Mouse (Mus musculus) layer of hippocampus, adult 9-10 months (tissue): Measurements from ENCODE around the gene Cd33.

Experiments
- DNase-seq: peaks from one replicate; pipeline ENCODE4 v3.0.0; 2022; ENCODE audit warnings: low spot score

The Cd33 gene

DNA sequence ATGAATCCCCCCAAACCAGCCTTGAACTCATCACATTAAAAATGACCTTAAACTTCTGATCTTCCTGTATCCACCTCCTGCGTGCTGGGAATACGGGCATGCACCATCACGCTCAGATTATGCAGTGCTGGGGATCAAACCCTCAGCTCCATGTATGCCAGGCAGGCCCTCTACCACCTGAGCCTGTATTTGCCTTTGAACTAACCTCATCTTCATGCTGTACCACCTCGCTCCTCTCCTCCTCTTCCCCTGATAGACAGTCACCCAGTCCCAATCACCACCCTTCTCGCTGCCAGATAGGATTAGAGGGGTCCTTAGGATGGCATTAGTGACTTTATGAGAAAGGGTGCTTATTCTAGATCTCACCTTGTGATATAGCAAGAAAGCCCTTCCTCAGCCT lies 29.2 kb downstream of the Cd33 start:
- DNase-seq = no peak

DNA sequence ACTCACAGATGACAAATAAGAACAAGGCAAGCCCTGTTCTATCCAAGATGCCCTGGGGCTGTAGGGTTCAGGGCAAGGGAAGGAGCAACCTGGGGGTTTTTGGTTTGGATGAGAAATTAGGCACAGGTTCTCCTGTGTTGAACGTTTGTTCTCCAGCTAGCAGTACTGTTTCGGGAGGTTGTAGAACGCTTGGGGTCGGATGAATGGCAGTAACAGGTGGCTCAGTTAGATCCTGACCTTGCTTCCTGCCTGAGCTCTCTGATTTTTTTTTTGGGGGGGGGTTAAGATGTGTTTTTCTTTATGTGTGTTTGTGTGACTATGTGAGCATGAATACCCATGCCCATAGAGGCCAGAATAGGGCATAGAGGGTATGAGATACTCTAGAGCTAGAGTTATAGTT lies 31.7 kb downstream of the Cd33 start:
- no peak for DNase-seq

DNA sequence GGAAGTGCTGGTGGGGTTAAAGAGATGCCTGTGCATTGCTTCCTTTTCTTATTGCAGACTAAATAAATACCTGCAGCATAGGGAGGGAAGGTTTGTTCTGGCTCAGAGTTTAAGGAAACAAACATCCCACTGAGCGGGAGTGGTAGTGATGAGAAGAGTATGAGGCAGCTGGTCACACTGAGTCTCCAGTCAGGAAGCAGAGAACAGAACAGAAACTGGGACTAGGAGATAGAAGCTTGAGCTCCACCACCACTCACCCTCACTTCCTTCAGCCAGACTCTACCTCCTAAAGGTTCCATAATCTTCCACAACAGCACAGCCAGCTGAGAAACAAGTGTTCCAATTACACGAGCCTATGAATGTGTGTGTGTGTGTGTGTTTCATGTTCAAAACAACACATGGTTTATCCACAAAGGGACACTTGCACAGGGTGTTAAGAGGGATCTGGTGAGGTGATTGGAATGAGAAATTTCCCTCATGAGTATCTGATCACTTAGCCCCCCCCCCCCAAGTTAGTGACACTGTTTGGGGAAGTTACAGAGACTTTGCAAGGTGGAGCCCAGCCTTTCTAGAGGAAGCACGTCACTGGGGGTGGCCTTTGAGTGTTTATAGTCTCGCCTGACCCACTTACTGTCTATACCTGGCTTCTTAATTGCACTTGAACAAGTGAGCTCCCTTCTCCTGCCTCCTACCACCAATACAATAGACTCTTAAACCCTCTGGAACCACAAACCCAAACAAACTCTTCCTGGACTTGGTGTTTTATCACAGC lies 32.3 kb downstream of the Cd33 start:
- no peak for DNase-seq

DNA sequence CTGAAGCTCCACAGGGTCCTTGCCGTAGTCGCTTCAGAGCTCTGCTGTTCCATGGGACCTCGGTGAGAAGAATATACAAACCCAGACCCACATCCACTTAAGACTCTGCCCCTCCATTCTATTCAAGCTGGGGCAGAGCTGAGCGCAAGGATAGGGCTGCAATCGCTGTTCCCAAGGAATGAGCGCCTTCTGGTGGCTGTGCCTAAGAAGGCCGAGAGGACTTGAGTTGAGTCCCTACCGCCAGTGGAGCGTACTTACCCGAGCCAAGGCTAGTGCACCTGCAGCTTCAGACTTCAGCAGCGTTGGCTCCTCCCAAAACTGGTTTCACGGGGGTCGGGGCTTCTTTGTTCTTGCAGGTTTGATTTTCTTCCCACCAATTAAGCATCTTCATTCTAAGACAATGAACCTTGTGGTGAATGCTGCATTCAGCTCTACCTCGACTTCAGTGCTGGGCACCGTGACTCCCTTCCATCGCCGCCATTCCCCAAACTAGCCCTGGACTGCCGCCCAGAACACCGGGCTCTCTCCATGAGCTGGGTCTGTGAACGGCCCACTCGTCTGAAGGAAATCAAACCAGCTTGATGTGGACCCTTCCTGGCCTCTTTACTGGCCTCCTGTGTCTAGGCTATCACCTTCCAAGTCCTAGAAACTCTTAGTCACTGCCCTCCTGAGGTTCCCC lies 48.7 kb downstream of the Cd33 start:
- DNase-seq = no peak

DNA sequence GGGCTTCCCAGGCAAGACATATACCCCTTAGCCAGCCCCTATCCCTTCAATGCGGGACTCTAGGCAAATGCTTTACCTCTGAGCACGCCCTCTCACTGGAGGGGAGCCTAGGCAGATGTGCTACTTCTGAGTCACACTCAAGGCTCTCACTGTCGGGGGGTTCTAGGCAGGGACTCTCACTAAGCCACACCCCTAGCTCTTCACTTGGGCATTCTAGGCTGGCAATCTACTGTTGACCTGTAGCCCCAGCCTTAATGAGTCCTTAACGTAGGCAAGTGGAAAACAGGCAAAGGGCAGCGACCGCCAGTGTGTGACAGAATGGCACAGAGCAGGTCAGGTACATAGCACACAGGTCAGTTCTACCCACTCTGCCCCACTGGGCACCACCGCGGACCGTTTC lies 53.4 kb downstream of the Cd33 start:
- no peak for DNase-seq

DNA sequence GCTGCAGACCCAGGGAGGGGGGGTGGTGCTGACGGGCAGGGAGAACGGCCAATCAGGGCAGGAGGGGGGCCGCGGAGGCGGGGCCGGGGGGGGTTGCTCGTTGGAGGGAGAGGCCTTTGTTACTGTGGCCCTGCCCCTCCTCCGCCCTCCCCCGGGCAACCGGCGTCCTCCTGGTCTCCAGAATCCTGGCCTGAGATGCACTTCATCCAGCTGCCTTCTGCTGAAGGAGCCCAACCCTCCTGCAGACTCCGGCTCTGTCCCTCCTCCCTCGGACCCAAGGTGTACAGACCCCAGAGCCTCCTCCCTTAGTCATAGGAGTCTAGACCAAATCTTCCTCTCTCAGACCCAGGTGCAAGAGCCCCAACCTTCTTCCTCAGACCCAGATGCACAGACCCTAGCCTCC lies 54.0 kb downstream of the Cd33 start:
- DNase-seq = no peak

DNA sequence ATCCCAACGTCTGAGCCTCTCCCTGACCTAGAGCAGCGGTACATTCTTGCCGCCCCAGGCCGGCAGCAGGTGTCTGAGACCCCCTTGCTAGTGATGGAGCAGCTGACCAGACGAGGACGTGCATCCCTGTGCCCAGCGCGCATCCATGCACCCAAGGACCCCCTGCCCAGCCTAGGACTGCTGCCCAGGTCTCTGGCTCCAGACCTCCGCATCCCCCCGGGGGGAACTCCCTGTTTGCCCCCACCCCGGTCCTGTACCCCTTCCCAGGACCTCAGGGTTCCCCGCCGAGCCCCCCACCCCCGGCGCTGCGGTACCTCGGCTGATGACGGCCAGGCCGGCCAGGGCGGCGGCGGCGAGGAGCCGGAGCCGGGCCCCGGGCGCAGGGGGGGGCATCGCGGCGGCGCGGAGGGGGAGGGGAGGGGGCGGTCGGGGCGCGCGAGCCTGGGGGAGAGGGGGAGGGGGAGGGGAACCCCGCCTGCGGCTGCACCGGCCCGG lies 54.5 kb downstream of the Cd33 start, which contains the start of gene Iglon5:
Gene Iglon5 (minus strand): TSS at position 445 of the 495 bp plus-strand sequence.
- no peak for DNase-seq

DNA sequence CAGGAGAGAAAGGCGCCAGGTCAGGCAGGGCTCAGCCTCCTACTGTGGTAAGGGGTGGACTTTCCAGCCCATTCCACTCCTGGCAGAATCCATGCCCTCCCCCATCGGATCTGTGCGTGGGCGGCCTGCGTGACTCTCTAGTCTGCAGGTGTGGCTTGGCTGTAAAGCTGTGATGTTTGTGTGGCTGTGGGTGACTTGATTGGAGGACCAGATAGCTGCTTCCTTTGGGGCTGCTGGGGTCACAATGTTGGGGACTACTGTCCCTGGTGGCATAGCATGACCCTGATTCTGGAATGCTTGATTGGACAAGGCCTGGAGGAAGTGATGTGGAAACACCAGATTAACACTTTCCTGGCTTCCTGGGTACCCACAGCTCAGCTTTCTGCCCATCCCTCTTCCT lies 55.6 kb downstream of the Cd33 start:
- DNase-seq = no peak

DNA sequence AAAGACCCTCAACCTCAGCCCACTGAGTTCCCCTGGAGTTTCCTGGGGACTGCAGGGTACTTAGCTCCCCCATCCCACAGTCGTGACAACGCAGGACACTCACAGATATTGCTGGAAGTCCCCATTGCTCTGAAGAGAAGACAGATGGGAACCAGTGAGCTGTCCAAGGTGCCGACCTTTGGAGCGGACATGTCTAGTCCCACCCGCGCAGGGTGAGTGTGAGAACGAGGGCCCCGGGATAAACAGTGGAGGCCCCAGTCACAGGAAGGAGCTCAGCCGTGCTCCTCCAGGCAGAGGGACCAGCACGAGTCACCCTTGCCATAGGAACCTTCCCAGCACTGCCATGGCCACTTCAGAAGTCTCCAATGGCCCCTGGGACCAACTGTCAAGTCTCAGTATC lies 61.0 kb downstream of the Cd33 start:
- DNase-seq = no peak

DNA sequence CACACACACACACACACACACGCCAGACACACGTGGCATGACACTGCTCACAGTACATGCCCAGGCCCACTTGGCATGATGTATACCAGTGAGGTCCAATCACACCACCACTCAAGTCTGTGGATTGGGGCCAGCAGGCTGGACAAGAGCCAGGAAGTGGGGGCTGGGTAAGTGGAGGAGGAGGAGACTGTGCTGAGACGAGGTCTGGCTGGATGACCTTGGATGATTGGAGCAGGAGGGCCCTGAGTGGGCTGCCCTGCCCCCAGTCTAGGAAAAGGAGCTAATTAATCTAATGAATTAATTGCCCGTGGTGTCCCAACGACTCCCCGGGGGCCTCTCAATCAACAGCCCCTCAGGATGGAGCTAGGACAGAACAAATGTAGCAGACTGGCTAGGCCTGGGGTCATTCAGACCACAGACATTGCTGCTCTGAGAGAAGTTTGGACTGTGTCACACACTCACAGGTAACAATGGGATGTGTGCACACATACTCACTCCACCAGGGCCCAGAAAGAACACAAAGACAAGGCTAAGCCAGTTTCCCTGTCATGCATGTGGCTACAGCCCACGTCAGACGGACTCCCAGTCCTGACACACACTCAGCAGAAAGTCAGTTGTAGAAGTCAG lies 62.0 kb downstream of the Cd33 start:
- no peak for DNase-seq

DNA sequence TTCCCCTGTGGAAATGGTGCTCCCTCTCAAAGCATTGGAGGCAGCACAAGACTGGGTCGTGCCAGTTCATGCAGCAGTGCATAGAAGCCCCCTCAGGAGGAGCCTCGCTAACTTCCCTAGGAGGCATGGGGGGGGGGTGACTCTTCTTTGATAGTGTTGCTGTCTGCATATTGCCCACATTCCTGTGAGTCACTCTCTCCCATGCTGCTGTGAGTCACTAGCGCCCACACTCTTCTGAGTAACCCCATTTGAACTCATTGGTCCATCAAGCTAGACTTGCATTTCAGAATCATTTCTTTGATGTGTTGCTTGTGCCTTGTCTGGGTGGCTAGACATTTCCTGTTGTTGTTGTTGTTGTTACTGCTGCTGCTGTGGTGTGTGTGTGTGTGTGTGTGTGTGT lies 63.0 kb downstream of the Cd33 start:
- no peak for DNase-seq

DNA sequence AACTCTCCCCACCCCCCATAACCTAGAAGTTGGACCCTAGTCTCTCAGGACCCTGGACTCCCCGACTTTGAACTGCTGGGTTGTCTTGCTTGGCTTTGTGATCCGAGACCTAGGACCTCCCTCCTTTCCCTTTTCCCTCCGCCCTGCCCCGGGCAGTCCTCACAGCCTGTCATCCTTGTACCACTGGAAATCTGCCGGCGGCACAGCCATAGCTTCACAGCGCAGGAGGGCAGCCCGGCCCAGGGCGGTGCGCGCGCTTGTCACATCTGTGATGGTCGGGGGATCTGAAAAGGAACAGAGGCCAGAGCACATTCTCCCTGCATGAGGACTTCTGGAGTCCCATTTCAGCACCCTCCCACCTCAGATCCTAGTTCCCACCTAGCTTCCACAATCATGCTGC lies 67.9 kb downstream of the Cd33 start:
- no peak for DNase-seq

DNA sequence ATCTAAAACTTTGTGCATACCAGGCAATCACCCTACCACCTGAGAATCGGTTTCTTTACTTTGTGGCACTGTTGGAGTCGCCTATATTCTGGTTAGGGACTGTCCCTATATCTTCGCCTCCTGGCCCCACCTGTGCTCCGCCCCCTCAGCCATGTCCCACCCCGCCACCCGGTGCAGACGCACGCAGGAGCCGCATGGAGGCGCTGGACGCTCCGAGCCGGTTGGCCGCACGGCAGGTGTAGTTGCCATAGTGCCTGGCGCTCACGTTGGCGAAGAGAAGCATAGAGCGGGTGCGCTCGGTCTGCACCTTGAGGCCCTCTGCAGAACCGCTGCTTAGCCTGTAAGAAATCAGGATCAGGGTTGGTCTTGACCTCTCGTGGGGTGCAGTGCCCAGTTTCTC lies 68.5 kb downstream of the Cd33 start:
- no peak for DNase-seq
